Mouse (Mus musculus): Measurements from ENCODE around the gene Micu1.

Gene Micu1

GRCm38 (mm10) chr10:59908776-59909315, 206.6 kb downstream of the Micu1 start:
- DNase-seq, result no peak

GRCm38 (mm10) chr10:59909357-59909847, 207.1 kb downstream of the Micu1 start:
- no peak for DNase-seq

- DNase-seq, result no peak
Observed at GRCm38 (mm10) chr10:59911091-59911490, 208.8 kb downstream of the Micu1 start.

- DNase-seq, result no peak
Observed at GRCm38 (mm10) chr10:59911561-59912198, 209.4 kb downstream of the Micu1 start.
